Mouse (Mus musculus): ENCODE measurements around the gene Eif2b5. TPM values are rescaled to one million over a fixed set of nuclear protein-coding genes. Genes with fewer than 3 reads are reported as not detected.
"Not testable (repeated sequence)": the region's sequence is repeated elsewhere in the genome, so short reads cannot be mapped to it uniquely, and the experiment has no call there.

The Eif2b5 gene
- 102 and 103 TPM in 2 replicates for polyA plus RNA-seq (2015; fragmentation: Nextera tagmentation; extraction: Ambion mirVana)

GRCm38 (mm10) chr16:20498677-20499475, at the start of gene Eif2b5:
TSS of gene Eif2b5 (plus strand) at chr16:20498817.
- H3K27ac ChIP-seq (replicated peaks): peak within 1 kb of the TSS; percentile 90
- WGBS: under 1% methylated on average over 49 of the region's 49 CpGs

GRCm38 (mm10) chr16:20451774-20452173, 46.8 kb upstream of the Eif2b5 start:
- no peak overlapping the region for H3K9ac ChIP-seq
- WGBS: 70% methylated on average over 6 of the region's 6 CpGs
- H3K36me3 ChIP-seq: no peaks in the 10 kb centered on the region
- no peaks in the 10 kb centered on the region for H3K27me3 ChIP-seq
- no peak overlapping the region for H3K4me2 ChIP-seq
- H3K4me3 ChIP-seq: no peak overlapping the region
- H3K4me1 ChIP-seq (replicated peaks): peaks cover 4% of the 10 kb centered on the region; the same call in 1 of the 2 replicates
- ATAC-seq (ENCODE audit: low read depth): no peak
- no peaks in the 10 kb centered on the region for H3K9me3 ChIP-seq
- no peak overlapping the region for H3K27ac ChIP-seq (replicated peaks)

More at GRCm38 (mm10) chr16:20498677-20499475, at the start of gene Eif2b5:
- Histone ChIP-seq H3K27me3 (peaks cover 13% of the 10 kb centered on the region), H3K4me2 (peak within 1 kb of the TSS; percentile 78), H3K9ac (peak within 1 kb of the TSS; percentile 90), H3K36me3 (peaks cover 30% of the 10 kb centered on the region), H3K4me3 (peak within 1 kb of the TSS; percentile 92), H3K9me3 (no peaks in the 10 kb centered on the region), H3K4me1 (replicated peaks) (peaks cover 21% of the 10 kb centered on the region)
- peak; percentile 95 for ATAC-seq (ENCODE audit: low read depth)

GRCm38 (mm10) chr16:20454155-20454654, 44.4 kb upstream of the Eif2b5 start:
- H3K4me2 ChIP-seq: no peak overlapping the region
- 88% methylated on average over 6 of the region's 6 CpGs for WGBS

DNA sequence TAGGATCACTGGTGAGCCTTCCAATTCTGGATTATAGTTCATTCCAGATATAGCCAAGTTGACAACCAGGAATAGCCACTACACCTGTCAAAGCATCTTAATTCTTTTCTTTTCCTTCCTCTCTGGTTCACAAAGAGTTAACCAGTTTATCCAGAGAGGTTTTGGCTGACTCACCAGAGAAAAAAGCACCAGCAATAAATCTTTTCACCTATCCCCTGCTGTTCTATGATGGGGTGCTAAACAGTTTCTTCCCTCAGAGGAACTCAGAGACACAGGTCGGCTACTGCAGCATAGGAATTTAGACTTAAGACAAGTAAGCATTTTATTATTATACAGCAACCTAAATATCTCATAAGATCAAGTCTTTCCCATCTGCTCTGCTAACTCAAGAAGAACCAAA, 42.5 kb upstream of the Eif2b5 start:
- H3K36me3 ChIP-seq: no peaks in the 10 kb centered on the region
- H3K9me3 ChIP-seq: no peaks in the 10 kb centered on the region
- H3K9ac ChIP-seq: no peak overlapping the region
- no peak overlapping the region for H3K27ac ChIP-seq (replicated peaks)
- peaks cover 4% of the 10 kb centered on the region; the same call in 1 of the 2 replicates for H3K4me1 ChIP-seq (replicated peaks)
- ATAC-seq (ENCODE audit: low read depth): no peak
- 2% methylated on average over 1 of the region's 1 CpGs for WGBS
- H3K4me3 ChIP-seq: no peak overlapping the region
- H3K27me3 ChIP-seq: no peaks in the 10 kb centered on the region
- H3K4me2 ChIP-seq: no peak overlapping the region

More at GRCm38 (mm10) chr16:20454155-20454654, 44.4 kb upstream of the Eif2b5 start:
- Histone ChIP-seq H3K27me3 (no peaks in the 10 kb centered on the region), H3K4me1 (replicated peaks) (peaks cover 4% of the 10 kb centered on the region; the same call in 1 of the 2 replicates), H3K9ac (no peak overlapping the region), H3K36me3 (no peaks in the 10 kb centered on the region), H3K9me3 (no peaks in the 10 kb centered on the region), H3K27ac (replicated peaks) (no peak overlapping the region), H3K4me3 (no peak overlapping the region)
- no peak for ATAC-seq (ENCODE audit: low read depth)

DNA sequence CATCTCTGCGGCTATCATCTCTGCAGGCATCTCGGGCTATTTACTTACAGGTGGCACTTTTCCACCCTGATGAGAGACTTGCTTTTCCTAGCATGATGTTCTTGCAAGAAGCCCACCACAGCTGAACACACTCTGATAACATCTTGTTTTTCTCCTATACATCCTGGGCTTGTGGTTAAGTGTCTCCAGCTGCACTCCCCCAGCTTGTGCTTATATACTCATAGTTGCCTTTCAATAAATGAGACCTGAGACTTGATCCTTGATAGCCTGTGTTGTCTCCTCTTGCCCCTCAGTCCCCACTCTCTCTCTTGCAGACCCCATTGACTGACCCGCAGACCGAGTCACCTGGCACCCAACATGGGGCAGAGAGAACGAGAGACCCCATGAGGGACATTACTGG, 39.9 kb upstream of the Eif2b5 start:
- H3K27ac ChIP-seq (replicated peaks); H3K36me3 ChIP-seq; H3K4me3 ChIP-seq; H3K27me3 ChIP-seq; ATAC-seq (ENCODE audit: low read depth); H3K4me2 ChIP-seq; H3K4me1 ChIP-seq (replicated peaks); H3K9me3 ChIP-seq; H3K9ac ChIP-seq: not testable (repeated sequence)
- WGBS: 97% methylated on average over 5 of the region's 5 CpGs

GRCm38 (mm10) chr16:20464725-20465124, 33.9 kb upstream of the Eif2b5 start:
- H3K4me1 ChIP-seq (replicated peaks): no peaks in the 10 kb centered on the region
- no peaks in the 10 kb centered on the region for H3K9me3 ChIP-seq
- H3K9ac ChIP-seq: no peak overlapping the region
- no peak overlapping the region for H3K4me3 ChIP-seq
- H3K27ac ChIP-seq (replicated peaks): no peak overlapping the region
- no peaks in the 10 kb centered on the region for H3K36me3 ChIP-seq
- no peaks in the 10 kb centered on the region for H3K27me3 ChIP-seq
- H3K4me2 ChIP-seq: no peak overlapping the region
- ATAC-seq (ENCODE audit: low read depth): no peak

DNA sequence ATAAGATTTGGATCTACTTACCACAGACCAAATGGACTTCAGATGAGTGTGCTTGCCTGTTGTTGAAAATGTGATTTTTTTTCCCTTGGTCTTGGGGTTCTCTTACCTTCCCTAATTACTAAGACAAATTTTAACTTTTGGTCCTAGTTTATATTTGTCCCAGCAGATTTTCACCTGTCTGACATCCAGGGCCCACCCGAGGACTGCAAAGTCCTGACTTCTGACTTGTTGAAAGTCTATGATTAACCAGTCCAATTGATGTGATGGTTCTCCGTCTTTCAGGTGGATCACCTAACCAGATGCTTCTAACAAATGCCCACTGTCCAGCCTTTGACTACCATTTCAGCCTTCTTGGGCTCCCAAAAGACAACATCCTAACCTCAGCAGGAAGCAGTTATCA, 27.6 kb upstream of the Eif2b5 start:
- Histone ChIP-seq H3K4me3 (no peak overlapping the region), H3K9ac (no peak overlapping the region), H3K4me2 (no peak overlapping the region), H3K27me3 (no peaks in the 10 kb centered on the region), H3K27ac (replicated peaks) (no peak overlapping the region), H3K9me3 (no peaks in the 10 kb centered on the region), H3K4me1 (replicated peaks) (no peaks in the 10 kb centered on the region), H3K36me3 (no peaks in the 10 kb centered on the region)
- no peak for ATAC-seq (ENCODE audit: low read depth)
- 91% methylated on average over 2 of the region's 2 CpGs for WGBS

- Histone ChIP-seq H3K9me3 (no peaks in the 10 kb centered on the region), H3K4me2 (no peak overlapping the region), H3K4me1 (replicated peaks) (no peaks in the 10 kb centered on the region), H3K36me3 (no peaks in the 10 kb centered on the region), H3K27me3 (no peaks in the 10 kb centered on the region), H3K27ac (replicated peaks) (no peak overlapping the region), H3K9ac (no peak overlapping the region), H3K4me3 (no peak overlapping the region)
- no peak for ATAC-seq (ENCODE audit: low read depth)
- WGBS: 82% methylated on average over 1 of the region's 1 CpGs
Measured at GRCm38 (mm10) chr16:20471686-20472085, 26.9 kb upstream of the Eif2b5 start.

- no peaks in the 10 kb centered on the region for H3K27me3 ChIP-seq
- no peak overlapping the region for H3K4me3 ChIP-seq
- no peak for ATAC-seq (ENCODE audit: low read depth)
- H3K4me2 ChIP-seq: no peak overlapping the region
- H3K27ac ChIP-seq (replicated peaks): no peak overlapping the region
- peaks cover 7% of the 10 kb centered on the region for H3K4me1 ChIP-seq (replicated peaks)
- H3K9ac ChIP-seq: no peak overlapping the region
- H3K9me3 ChIP-seq: no peaks in the 10 kb centered on the region
- H3K36me3 ChIP-seq: no peaks in the 10 kb centered on the region
- 81% methylated on average over 1 of the region's 1 CpGs for WGBS
Measured at GRCm38 (mm10) chr16:20473748-20474147, 24.9 kb upstream of the Eif2b5 start.

GRCm38 (mm10) chr16:20474211-20474610, 24.4 kb upstream of the Eif2b5 start:
- 91% methylated on average over 8 of the region's 8 CpGs for WGBS
- Histone ChIP-seq H3K36me3 (no peaks in the 10 kb centered on the region), H3K4me2 (no peak overlapping the region), H3K9ac (no peak overlapping the region), H3K27ac (replicated peaks) (no peak overlapping the region), H3K4me3 (no peak overlapping the region), H3K27me3 (no peaks in the 10 kb centered on the region), H3K9me3 (no peaks in the 10 kb centered on the region), H3K4me1 (replicated peaks) (peaks cover 7% of the 10 kb centered on the region)
- ATAC-seq (ENCODE audit: low read depth): no peak

DNA sequence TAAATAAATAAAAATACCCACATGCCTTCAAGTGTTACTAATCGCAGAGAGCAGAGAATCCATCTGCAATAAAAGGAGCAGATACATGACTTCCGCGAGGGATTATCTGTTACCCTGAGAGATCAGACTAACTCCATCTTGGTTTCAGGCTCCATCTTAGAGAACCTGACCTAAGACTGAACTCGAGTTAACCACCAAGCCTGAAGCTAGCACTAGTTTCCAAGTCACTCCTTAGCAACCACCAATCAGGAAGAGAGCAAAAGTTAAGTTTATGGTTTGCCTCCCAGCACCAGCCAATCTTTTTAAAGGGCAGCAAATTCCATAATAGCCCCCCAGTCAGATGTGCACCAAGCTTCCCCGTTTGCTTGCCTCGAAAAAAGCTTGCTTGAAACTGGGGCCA, 23.8 kb upstream of the Eif2b5 start:
- ATAC-seq (ENCODE audit: low read depth): no peak
- H3K27me3 ChIP-seq: no peaks in the 10 kb centered on the region
- no peaks in the 10 kb centered on the region for H3K36me3 ChIP-seq
- H3K9me3 ChIP-seq: no peaks in the 10 kb centered on the region
- no peak overlapping the region for H3K4me3 ChIP-seq
- H3K27ac ChIP-seq (replicated peaks): no peak overlapping the region
- H3K4me2 ChIP-seq: no peak overlapping the region
- H3K4me1 ChIP-seq (replicated peaks): peaks cover 7% of the 10 kb centered on the region
- WGBS: 89% methylated on average over 6 of the region's 6 CpGs
- no peak overlapping the region for H3K9ac ChIP-seq

- H3K4me1 ChIP-seq (replicated peaks): peaks cover 7% of the 10 kb centered on the region
Measured at GRCm38 (mm10) chr16:20475335-20475734, 23.3 kb upstream of the Eif2b5 start.

More at GRCm38 (mm10) chr16:20475335-20475734, 23.3 kb upstream of the Eif2b5 start:
- no peak overlapping the region for H3K4me3 ChIP-seq
- 88% methylated on average over 1 of the region's 1 CpGs for WGBS
- H3K4me2 ChIP-seq: no peak overlapping the region
- H3K27ac ChIP-seq (replicated peaks): no peak overlapping the region
- H3K9ac ChIP-seq: no peak overlapping the region
- no peaks in the 10 kb centered on the region for H3K9me3 ChIP-seq
- no peak for ATAC-seq (ENCODE audit: low read depth)
- H3K36me3 ChIP-seq: no peaks in the 10 kb centered on the region
- no peaks in the 10 kb centered on the region for H3K27me3 ChIP-seq

Data from neural tube, embryonic 13.5 days (tissue).